Mouse (Mus musculus) erythroblast, embryonic 14.5 days (primary cell): Measurements from ENCODE around the gene Psmb1.

Experiments used
- GATA1 ChIP-seq: IDR thresholded peaks from 2 replicates; pipeline ENCODE4 v1.6.1; 2012; ENCODE audit warnings: low read length, inconsistent platforms, mixed read lengths
- TAL1 ChIP-seq: IDR thresholded peaks from 3 replicates; pipeline ENCODE4 v1.6.1; 2012; ENCODE audit warnings: low read length, inconsistent platforms, mixed read lengths

GRCm38 (mm10) chr17:15440067-15440462 lies 59.5 kb downstream of the Psmb1 start:
- TF ChIP-seq GATA1, result no peak
- TF ChIP-seq TAL1, result no peak
